Mouse (Mus musculus): ENCODE results near the gene Clgn. TPM values are rescaled to one million over a fixed set of nuclear protein-coding genes. Genes with fewer than 3 reads are reported as not detected.
A peak's percentile ranks its signal among the peaks of the same experiment; 100 is the strongest.

The Clgn gene
- polyA plus RNA-seq, 1 experiment from 2014 or later = 0.62 TPM

- no peak for ATAC-seq (replicated peaks; ENCODE audit: low FRiP score)
- H3K9ac ChIP-seq (ENCODE audit: low read depth, low read length) = no peak overlapping the region
- H3K4me1 ChIP-seq (replicated peaks; ENCODE audit: control insufficient read depth, insufficient read depth, low read length) = peaks cover 3% of the 10 kb centered on the region; the same call in 1 of the 2 replicates
- H3K4me2 ChIP-seq = no peak overlapping the region
- no peak for DNase-seq (ENCODE audit: low spot score)
- no peak overlapping the region for H3K4me3 ChIP-seq (ENCODE audit: low read depth, low read length)
- H3K36me3 ChIP-seq (ENCODE audit: control insufficient read depth, insufficient read depth, low read length) = no peaks in the 10 kb centered on the region
- no peaks in the 10 kb centered on the region for H3K9me3 ChIP-seq (ENCODE audit: control insufficient read depth, low read length)
- H3K27ac ChIP-seq (ENCODE audit: low read depth, low read length) = no peak overlapping the region
- WGBS = 96% methylated on average over 15 of the region's 15 CpGs
- H3K27me3 ChIP-seq (replicated peaks; ENCODE audit: control insufficient read depth, insufficient read depth, low read length) = no peaks in the 10 kb centered on the region
Measured at GRCm38 (mm10) chr8:83416878-83417277, 27.2 kb downstream of the Clgn start.

GRCm38 (mm10) chr8:83417970-83418369 lies 28.3 kb downstream of the Clgn start:
- no peak overlapping the region for H3K27ac ChIP-seq (ENCODE audit: low read depth, low read length)
- no peak for DNase-seq (ENCODE audit: low spot score)
- H3K9ac ChIP-seq (ENCODE audit: low read depth, low read length) = no peak overlapping the region
- no peak for ATAC-seq (replicated peaks; ENCODE audit: low FRiP score)
- H3K4me1 ChIP-seq (replicated peaks; ENCODE audit: control insufficient read depth, insufficient read depth, low read length) = peaks cover 3% of the 10 kb centered on the region; the same call in 1 of the 2 replicates
- H3K4me3 ChIP-seq (ENCODE audit: low read depth, low read length) = no peak overlapping the region
- no peak overlapping the region for H3K4me2 ChIP-seq
- no peaks in the 10 kb centered on the region for H3K9me3 ChIP-seq (ENCODE audit: control insufficient read depth, low read length)
- H3K36me3 ChIP-seq (ENCODE audit: control insufficient read depth, insufficient read depth, low read length) = no peaks in the 10 kb centered on the region
- no peaks in the 10 kb centered on the region for H3K27me3 ChIP-seq (replicated peaks; ENCODE audit: control insufficient read depth, insufficient read depth, low read length)
- 54% methylated on average over 6 of the region's 6 CpGs for WGBS

DNA sequence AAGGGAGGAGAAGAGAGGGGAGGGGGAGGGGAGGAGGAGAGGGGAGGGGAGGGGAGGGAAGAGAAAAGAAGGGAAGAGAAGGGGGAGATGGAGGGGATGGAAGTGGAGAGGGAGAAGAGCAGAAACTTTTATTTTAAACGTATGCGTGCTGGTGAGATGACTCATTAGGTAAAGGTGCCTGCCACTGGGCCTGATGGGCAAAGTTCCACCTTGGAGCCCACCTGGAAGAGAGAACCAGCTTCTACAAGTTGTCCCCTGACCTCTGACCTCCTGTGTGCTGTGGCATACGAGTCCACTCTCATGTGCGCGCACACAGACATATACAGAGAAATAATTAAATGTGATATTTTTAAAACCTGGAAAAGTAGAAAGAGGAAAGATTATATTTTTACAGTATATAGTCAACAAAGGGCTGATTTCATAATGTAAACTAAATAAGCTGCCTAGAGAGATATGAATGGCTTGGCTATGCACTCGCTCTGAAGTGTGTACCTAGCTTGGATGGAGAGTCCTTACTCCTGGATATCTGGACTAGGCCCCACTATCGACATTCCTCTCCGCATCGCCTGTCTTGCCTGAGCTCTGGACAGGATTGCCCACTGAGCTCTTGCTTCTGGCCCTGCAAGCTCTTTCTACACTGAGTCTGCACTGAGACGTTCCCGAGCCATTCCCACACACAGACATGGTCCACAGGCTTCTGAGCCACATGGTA lies 29.3 kb downstream of the Clgn start:
- no peak for ATAC-seq (replicated peaks; ENCODE audit: low FRiP score)
- Histone ChIP-seq H3K27ac (ENCODE audit: low read depth, low read length) (no peak overlapping the region), H3K4me3 (ENCODE audit: low read depth, low read length) (no peak overlapping the region), H3K9me3 (ENCODE audit: control insufficient read depth, low read length) (no peaks in the 10 kb centered on the region), H3K4me2 (no peak overlapping the region), H3K4me1 (replicated peaks; ENCODE audit: control insufficient read depth, insufficient read depth, low read length) (peaks cover 6% of the 10 kb centered on the region; the same call in 1 of the 2 replicates), H3K36me3 (ENCODE audit: control insufficient read depth, insufficient read depth, low read length) (no peaks in the 10 kb centered on the region), H3K9ac (ENCODE audit: low read depth, low read length) (no peak overlapping the region), H3K27me3 (replicated peaks; ENCODE audit: control insufficient read depth, insufficient read depth, low read length) (no peaks in the 10 kb centered on the region)
- DNase-seq (ENCODE audit: low spot score) = no peak
- WGBS = 88% methylated on average over 11 of the region's 11 CpGs

- H3K27me3 ChIP-seq (replicated peaks; ENCODE audit: control insufficient read depth, insufficient read depth, low read length) = no peaks in the 10 kb centered on the region
Measured at GRCm38 (mm10) chr8:83421354-83421753, 31.7 kb downstream of the Clgn start.

DNA sequence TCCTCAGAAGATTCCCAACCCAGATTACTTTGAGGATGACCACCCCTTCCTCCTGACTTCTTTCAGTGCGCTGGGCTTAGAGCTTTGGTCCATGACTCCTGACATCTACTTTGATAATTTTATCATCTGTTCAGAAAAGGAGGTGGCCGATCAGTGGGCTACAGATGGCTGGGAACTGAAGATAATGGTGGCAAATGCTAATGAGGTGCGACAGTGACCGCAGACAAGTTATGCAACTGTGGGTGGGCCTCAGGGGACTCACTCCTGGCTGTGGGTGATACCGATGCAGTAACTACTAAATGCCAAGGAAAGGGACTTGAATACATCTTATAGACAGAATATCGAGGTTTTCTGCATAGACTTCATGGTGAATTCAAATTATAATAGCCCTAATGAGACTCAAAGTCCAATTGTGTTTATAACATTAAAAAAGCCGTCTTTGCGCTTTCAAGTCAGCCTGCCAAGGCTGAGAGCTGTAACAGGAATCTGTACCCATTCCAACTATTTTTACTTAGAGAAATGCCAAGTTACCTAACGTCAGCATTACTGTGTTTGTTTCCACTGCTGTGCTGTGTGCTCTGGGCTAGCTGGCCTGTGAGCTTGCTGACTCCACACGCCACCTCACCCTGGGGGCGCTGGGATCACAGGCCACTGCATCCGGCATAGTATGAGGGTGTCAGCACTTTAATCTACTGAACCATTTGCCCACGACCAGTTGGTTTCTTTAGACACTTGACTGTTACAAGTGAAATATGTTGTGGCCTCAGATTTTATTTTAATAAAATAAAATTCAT lies 33.6 kb downstream of the Clgn start:
- H3K9ac ChIP-seq (ENCODE audit: low read depth, low read length) = peak overlapping the region; percentile 35; the same call in 1 of the 2 replicates
- DNase-seq (ENCODE audit: low spot score) (peak; percentile 45), ATAC-seq (replicated peaks; ENCODE audit: low FRiP score) (peak; percentile 94)
- H3K4me1 ChIP-seq (replicated peaks; ENCODE audit: control insufficient read depth, insufficient read depth, low read length) = peaks cover 21% of the 10 kb centered on the region
- peak overlapping the region; percentile 56 for H3K4me2 ChIP-seq
- WGBS = 47% methylated on average over 13 of the region's 13 CpGs
- H3K4me3 ChIP-seq (ENCODE audit: low read depth, low read length) = no peak overlapping the region
- H3K27me3 ChIP-seq (replicated peaks; ENCODE audit: control insufficient read depth, insufficient read depth, low read length) = no peaks in the 10 kb centered on the region
- no peaks in the 10 kb centered on the region for H3K9me3 ChIP-seq (ENCODE audit: control insufficient read depth, low read length)
- H3K36me3 ChIP-seq (ENCODE audit: control insufficient read depth, insufficient read depth, low read length) = no peaks in the 10 kb centered on the region
- H3K27ac ChIP-seq (ENCODE audit: low read depth, low read length) = peak overlapping the region; percentile 94

More at GRCm38 (mm10) chr8:83421354-83421753, 31.7 kb downstream of the Clgn start:
- Histone ChIP-seq H3K9ac (ENCODE audit: low read depth, low read length) (no peak overlapping the region), H3K27ac (ENCODE audit: low read depth, low read length) (no peak overlapping the region), H3K36me3 (ENCODE audit: control insufficient read depth, insufficient read depth, low read length) (no peaks in the 10 kb centered on the region), H3K4me2 (no peak overlapping the region), H3K4me1 (replicated peaks; ENCODE audit: control insufficient read depth, insufficient read depth, low read length) (peaks cover 15% of the 10 kb centered on the region), H3K4me3 (ENCODE audit: low read depth, low read length) (no peak overlapping the region), H3K9me3 (ENCODE audit: control insufficient read depth, low read length) (no peaks in the 10 kb centered on the region)
- ATAC-seq (replicated peaks; ENCODE audit: low FRiP score) (no peak), DNase-seq (ENCODE audit: low spot score) (no peak)
- WGBS = 83% methylated on average over 1 of the region's 1 CpGs

DNA sequence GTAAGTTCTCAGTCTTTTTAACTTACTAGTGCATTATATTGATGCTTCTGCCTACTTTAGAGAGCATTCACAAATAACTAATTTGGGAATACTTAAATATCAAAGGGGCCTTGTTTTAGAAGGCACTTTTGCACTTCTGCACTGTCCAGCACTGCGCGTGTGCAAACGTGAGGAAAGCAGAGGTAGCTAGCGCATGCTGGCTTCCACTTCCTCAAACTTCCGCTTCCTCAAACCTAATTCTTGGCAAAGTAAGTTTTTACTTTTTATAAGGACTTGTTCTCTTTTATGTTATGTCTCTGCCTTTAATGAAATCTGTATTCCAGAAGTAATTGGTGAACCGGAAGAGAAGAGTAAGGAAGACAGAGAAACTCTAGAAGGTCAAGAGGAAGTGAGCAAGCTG lies 35.5 kb downstream of the Clgn start:
- peak overlapping the region; percentile 39 for H3K27ac ChIP-seq (ENCODE audit: low read depth, low read length)
- ATAC-seq (replicated peaks; ENCODE audit: low FRiP score) = no peak
- no peaks in the 10 kb centered on the region for H3K36me3 ChIP-seq (ENCODE audit: control insufficient read depth, insufficient read depth, low read length)
- no peak overlapping the region for H3K9ac ChIP-seq (ENCODE audit: low read depth, low read length)
- H3K4me1 ChIP-seq (replicated peaks; ENCODE audit: control insufficient read depth, insufficient read depth, low read length) = peaks cover 21% of the 10 kb centered on the region
- no peak for DNase-seq (ENCODE audit: low spot score)
- H3K4me3 ChIP-seq (ENCODE audit: low read depth, low read length) = no peak overlapping the region
- H3K27me3 ChIP-seq (replicated peaks; ENCODE audit: control insufficient read depth, insufficient read depth, low read length) = no peaks in the 10 kb centered on the region
- 85% methylated on average over 6 of the region's 6 CpGs for WGBS
- H3K9me3 ChIP-seq (ENCODE audit: control insufficient read depth, low read length) = no peaks in the 10 kb centered on the region
- no peak overlapping the region for H3K4me2 ChIP-seq

- H3K9me3 ChIP-seq (ENCODE audit: control insufficient read depth, low read length) = no peaks in the 10 kb centered on the region
- H3K9ac ChIP-seq (ENCODE audit: low read depth, low read length) = no peak overlapping the region
- no peaks in the 10 kb centered on the region for H3K36me3 ChIP-seq (ENCODE audit: control insufficient read depth, insufficient read depth, low read length)
- DNase-seq (ENCODE audit: low spot score) = no peak
- H3K4me2 ChIP-seq = no peak overlapping the region
- no peaks in the 10 kb centered on the region for H3K27me3 ChIP-seq (replicated peaks; ENCODE audit: control insufficient read depth, insufficient read depth, low read length)
- no peak for ATAC-seq (replicated peaks; ENCODE audit: low FRiP score)
- H3K27ac ChIP-seq (ENCODE audit: low read depth, low read length) = no peak overlapping the region
- H3K4me3 ChIP-seq (ENCODE audit: low read depth, low read length) = no peak overlapping the region
- peaks cover 21% of the 10 kb centered on the region for H3K4me1 ChIP-seq (replicated peaks; ENCODE audit: control insufficient read depth, insufficient read depth, low read length)
- WGBS = 70% methylated on average over 11 of the region's 11 CpGs
Measured at GRCm38 (mm10) chr8:83426104-83426759, 36.6 kb downstream of the Clgn start.

GRCm38 (mm10) chr8:83426949-83427348 lies 37.3 kb downstream of the Clgn start:
- peaks cover 18% of the 10 kb centered on the region for H3K4me1 ChIP-seq (replicated peaks; ENCODE audit: control insufficient read depth, insufficient read depth, low read length)
- DNase-seq (ENCODE audit: low spot score) = no peak
- no peaks in the 10 kb centered on the region for H3K9me3 ChIP-seq (ENCODE audit: control insufficient read depth, low read length)
- no peak overlapping the region for H3K4me3 ChIP-seq (ENCODE audit: low read depth, low read length)
- no peaks in the 10 kb centered on the region for H3K36me3 ChIP-seq (ENCODE audit: control insufficient read depth, insufficient read depth, low read length)
- WGBS = 47% methylated on average over 7 of the region's 7 CpGs
- ATAC-seq (replicated peaks; ENCODE audit: low FRiP score) = no peak
- no peaks in the 10 kb centered on the region for H3K27me3 ChIP-seq (replicated peaks; ENCODE audit: control insufficient read depth, insufficient read depth, low read length)
- no peak overlapping the region for H3K9ac ChIP-seq (ENCODE audit: low read depth, low read length)
- H3K27ac ChIP-seq (ENCODE audit: low read depth, low read length) = no peak overlapping the region
- no peak overlapping the region for H3K4me2 ChIP-seq
